Mouse (Mus musculus) erythroblast, adult 5-6 weeks (primary cell): ENCODE data around the gene Art5. TPM values are rescaled to one million over a fixed set of nuclear protein-coding genes. Genes with fewer than 3 reads are reported as not detected.
A peak's percentile ranks its signal among the peaks of the same experiment; 100 is the strongest.
"Not testable (repeated sequence)": the region's sequence is repeated elsewhere in the genome, so short reads cannot be mapped to it uniquely, and the experiment has no call there.

Experiments
- ATAC-seq: replicated peaks from 2 replicates; pipeline ENCODE4 v1.8.0; 2016; ENCODE audit warnings: moderate number of reproducible peaks, mild to moderate bottlenecking, moderate TSS enrichment, inconsistent platforms; ENCODE audit not compliant: poor library complexity, low FRiP score, severe bottlenecking
- total RNA-seq, 2 experiments: library from RNA; stranded (forward) in 1 of 2; stranded (reverse) in 1 of 2; fragments of 150-400 nt in 1 of 2; fragments of 200-764, 138-1000 nt in 1 of 2; gene quantifications; 2 replicates each; pipeline versions ENCODE4 v1.2.3 to v1.2.4; 2015 to 2017; ENCODE audit warnings: low replicate concordance in 2 of 2

Art5 gene
- total RNA-seq, 2 experiments from 2014 or later, result not detected

GRCm38 (mm10) chr7:102084041-102084696 lies 25.1 kb downstream of the Art5 start:
- no peak for ATAC-seq

GRCm38 (mm10) chr7:102082816-102083215 lies 26.5 kb downstream of the Art5 start, which contains the start of gene Trpc2:
TSS of gene Trpc2 (plus strand) at chr7:102083116.
- no peak for ATAC-seq

GRCm38 (mm10) chr7:102081784-102082183 lies 27.5 kb downstream of the Art5 start:
- ATAC-seq, result no peak

GRCm38 (mm10) chr7:102080311-102080710 lies 29.0 kb downstream of the Art5 start:
- no peak for ATAC-seq

GRCm38 (mm10) chr7:102078517-102078916 lies 30.8 kb downstream of the Art5 start:
- ATAC-seq, result peak; percentile 57; the same call in 1 of the 2 replicates

- peak; percentile 62 for ATAC-seq
Observed at GRCm38 (mm10) chr7:102076714-102077296, 32.5 kb downstream of the Art5 start.

- no peak for ATAC-seq
Observed at GRCm38 (mm10) chr7:102066363-102066762, 42.9 kb downstream of the Art5 start.

- ATAC-seq, result peak; percentile 97
Observed at GRCm38 (mm10) chr7:102065046-102065891, 44.0 kb downstream of the Art5 start, which contains the start of the genes Rnf121, Xndc1 and Xntrpc. TSS of gene Rnf121 (minus strand) at chr7:102065469. TSS of gene Xndc1 (plus strand) at chr7:102065511. TSS of gene Xntrpc (plus strand) at chr7:102065713.

- peak; percentile 28 for ATAC-seq
Observed at GRCm38 (mm10) chr7:102064655-102065045, 44.6 kb downstream of the Art5 start.

GRCm38 (mm10) chr7:102063891-102064290 lies 45.4 kb downstream of the Art5 start:
- no peak for ATAC-seq

GRCm38 (mm10) chr7:102062203-102062602 lies 47.1 kb downstream of the Art5 start:
- ATAC-seq, result no peak

GRCm38 (mm10) chr7:102061353-102061752 lies 47.9 kb downstream of the Art5 start:
- ATAC-seq, result no peak

- not testable (repeated sequence) for ATAC-seq
Observed at GRCm38 (mm10) chr7:102048524-102048923, 60.8 kb downstream of the Art5 start.

Other genes starting within 250 kb of the Art5 start
- 14.2 and 28.4 TPM in 2 replicates for gene Anapc15, start 245.8 kb downstream of the Art5 start, total RNA-seq (2015; ENCODE audit: low replicate concordance)
- 18.6 and 19.5 TPM in 2 replicates for gene Anapc15, start 245.8 kb downstream of the Art5 start, total RNA-seq (2017; ENCODE audit: low replicate concordance)
- not detected in 2 replicates for gene Folr1, start 238.7 kb downstream of the Art5 start, total RNA-seq (2015; ENCODE audit: low replicate concordance)
- not detected in 2 replicates for gene Folr1, start 238.7 kb downstream of the Art5 start, total RNA-seq (2017; ENCODE audit: low replicate concordance)
- 35.0 and 36.6 TPM in 2 replicates for gene Lamtor1, start 203.6 kb downstream of the Art5 start, total RNA-seq (2015; ENCODE audit: low replicate concordance)
- gene Lamtor1, start 203.6 kb downstream of the Art5 start, total RNA-seq (2017; ENCODE audit: low replicate concordance), result 26.2 and 28.0 TPM in 2 replicates
- gene Tomt, start 203.1 kb downstream of the Art5 start, total RNA-seq (2015; ENCODE audit: low replicate concordance), result not detected in 2 replicates
- gene Tomt, start 203.1 kb downstream of the Art5 start, total RNA-seq (2017; ENCODE audit: low replicate concordance), result 0.56 TPM in 1 of 2 replicates, not detected in the other
- not detected in 2 replicates for gene Lrrc51, start 175.6 kb downstream of the Art5 start, total RNA-seq (2015; ENCODE audit: low replicate concordance)
- gene Lrrc51, start 175.6 kb downstream of the Art5 start, total RNA-seq (2017; ENCODE audit: low replicate concordance), result not detected in 2 replicates
- 22.3 and 42.0 TPM in 2 replicates for gene Numa1, start 175.4 kb downstream of the Art5 start, total RNA-seq (2015; ENCODE audit: low replicate concordance)
- gene Numa1, start 175.4 kb downstream of the Art5 start, total RNA-seq (2017; ENCODE audit: low replicate concordance), result 64.5 and 110 TPM in 2 replicates
- gene Il18bp, start 90.8 kb downstream of the Art5 start, total RNA-seq (2015; ENCODE audit: low replicate concordance), result 7.7 TPM in 1 of 2 replicates, not detected in the other
- gene Il18bp, start 90.8 kb downstream of the Art5 start, total RNA-seq (2017; ENCODE audit: low replicate concordance), result 5.4 and 9.0 TPM in 2 replicates
- 3.8 and 5.8 TPM in 2 replicates for gene Rnf121, start 44.0 kb downstream of the Art5 start, total RNA-seq (2015; ENCODE audit: low replicate concordance)
- gene Rnf121, start 44.0 kb downstream of the Art5 start, total RNA-seq (2017; ENCODE audit: low replicate concordance), result 2.8 and 6.6 TPM in 2 replicates
- 3.8 and 12.3 TPM in 2 replicates for gene Xndc1, start 44.0 kb downstream of the Art5 start, total RNA-seq (2015; ENCODE audit: low replicate concordance)
- 7.3 and 8.6 TPM in 2 replicates for gene Xndc1, start 44.0 kb downstream of the Art5 start, total RNA-seq (2017; ENCODE audit: low replicate concordance)
- 1.3 TPM in 1 of 2 replicates, not detected in the other for gene Xntrpc, start 43.8 kb downstream of the Art5 start, total RNA-seq (2015; ENCODE audit: low replicate concordance)
- 0.70 and 1.1 TPM in 2 replicates for gene Xntrpc, start 43.8 kb downstream of the Art5 start, total RNA-seq (2017; ENCODE audit: low replicate concordance)
- gene Trpc2, start 26.4 kb downstream of the Art5 start, total RNA-seq (2015; ENCODE audit: low replicate concordance), result 0.63 TPM in 1 of 2 replicates, not detected in the other
- gene Trpc2, start 26.4 kb downstream of the Art5 start, total RNA-seq (2017; ENCODE audit: low replicate concordance), result 0.28 TPM in 1 of 2 replicates, not detected in the other
- not detected in 2 replicates for gene Art1, start 7.7 kb downstream of the Art5 start, total RNA-seq (2015; ENCODE audit: low replicate concordance)
- not detected in 2 replicates for gene Art1, start 7.7 kb downstream of the Art5 start, total RNA-seq (2017; ENCODE audit: low replicate concordance)
- gene Chrna10, start 7.3 kb upstream of the Art5 start, total RNA-seq (2015; ENCODE audit: low replicate concordance), result not detected in 2 replicates
- gene Chrna10, start 7.3 kb upstream of the Art5 start, total RNA-seq (2017; ENCODE audit: low replicate concordance), result not detected in 2 replicates
- gene Nup98, start 100.7 kb upstream of the Art5 start, total RNA-seq (2015; ENCODE audit: low replicate concordance), result 18.6 and 20.7 TPM in 2 replicates
- 14.4 and 16.6 TPM in 2 replicates for gene Nup98, start 100.7 kb upstream of the Art5 start, total RNA-seq (2017; ENCODE audit: low replicate concordance)
- 19.0 and 23.4 TPM in 2 replicates for gene Pgap2, start 100.7 kb upstream of the Art5 start, total RNA-seq (2015; ENCODE audit: low replicate concordance)
- gene Pgap2, start 100.7 kb upstream of the Art5 start, total RNA-seq (2017; ENCODE audit: low replicate concordance), result 3.5 and 5.7 TPM in 2 replicates
- 110 and 113 TPM in 2 replicates for gene Rhog, start 146.6 kb upstream of the Art5 start, total RNA-seq (2015; ENCODE audit: low replicate concordance)
- 22.4 and 27.5 TPM in 2 replicates for gene Rhog, start 146.6 kb upstream of the Art5 start, total RNA-seq (2017; ENCODE audit: low replicate concordance)
- 7.7 and 29.2 TPM in 2 replicates for gene Stim1, start 158.3 kb upstream of the Art5 start, total RNA-seq (2015; ENCODE audit: low replicate concordance)
- gene Stim1, start 158.3 kb upstream of the Art5 start, total RNA-seq (2017; ENCODE audit: low replicate concordance), result 18.1 and 18.5 TPM in 2 replicates